Comparison of ENCODE assay signal across 23 mouse cellular contexts in the genomic region with DNA sequence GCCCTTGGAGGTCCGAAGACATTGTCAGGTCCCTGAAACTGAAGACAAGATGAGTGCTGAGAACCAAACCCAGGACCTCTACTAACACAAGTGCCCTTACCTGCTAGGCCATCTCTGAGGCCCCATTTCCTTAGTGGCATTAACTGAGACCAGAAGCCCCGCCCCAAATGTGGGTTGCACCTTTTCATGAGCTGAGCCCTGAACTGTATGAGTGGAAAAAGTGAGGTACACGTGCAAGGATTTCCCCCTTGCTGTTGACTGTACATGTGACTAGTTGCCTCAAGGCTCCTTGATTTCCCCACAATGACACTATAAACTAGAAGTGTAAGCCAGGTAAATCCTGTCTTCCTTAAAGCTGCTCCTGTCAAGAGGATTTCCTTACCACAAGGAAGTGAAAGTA. TPM values are rescaled to one million over a fixed set of nuclear protein-coding genes. Genes with fewer than 3 reads are reported as not detected.
DNase-seq lines count a peak whose midpoint lies in the region; ATAC-seq and TF ChIP-seq lines count a peak whose summit lies in the region.
"Had no signal": no experiment of that assay in that cellular context is flagged by ENCODE, and none has a peak within 500 bp of the region (broad histone marks: within the 10 kb centered on the region; RNA-seq: fewer than 3 reads in every experiment).

No protein-coding gene starts in this region.

- H3K27me3 ChIP-seq in midbrain, embryonic 13.5 days: no peaks in the 10 kb centered on the region
- no peaks in the 10 kb centered on the region for H3K27me3 ChIP-seq in kidney, adult 2 months (replicated peaks; ENCODE audit: control insufficient read depth, insufficient read depth, low read length)
- H3K27me3 ChIP-seq: forebrain, embryonic 12.5 days; hindbrain, embryonic 15.5 days; liver, embryonic 12.5 days had no signal

- 79% methylated on average over 3 of the region's 3 CpGs for WGBS in midbrain, embryonic 13.5 days
- 86% methylated on average over 3 of the region's 3 CpGs for WGBS in kidney, adult 2 months

- no peaks in the 10 kb centered on the region for H3K9me3 ChIP-seq in midbrain, embryonic 13.5 days
- H3K9me3 ChIP-seq: forebrain, embryonic 12.5 days; G1E; hindbrain, embryonic 15.5 days; liver, embryonic 12.5 days had no signal

- H3K4me1 ChIP-seq in midbrain, embryonic 13.5 days (replicated peaks): no peaks in the 10 kb centered on the region
- no peaks in the 10 kb centered on the region for H3K4me1 ChIP-seq in kidney, adult 2 months (ENCODE audit: control insufficient read depth, insufficient read depth, low read length)
- H3K4me1 ChIP-seq: forebrain, embryonic 12.5 days; hindbrain, embryonic 15.5 days had no signal

- no peak overlapping the region for H3K9ac ChIP-seq in midbrain, embryonic 13.5 days (replicated peaks)
- H3K9ac ChIP-seq: forebrain, embryonic 12.5 days; hindbrain, embryonic 15.5 days; liver, embryonic 12.5 days had no signal

- peak; percentile 44 for DNase-seq in 416B (ENCODE audit: low read depth)
- DNase-seq in thymus, postnatal 10 days (ENCODE audit: low spot score in 2 of 2): peak; percentile 37 to 52
- no peak for DNase-seq in frontal cortex, postnatal 14 days (ENCODE audit: low spot score in 2 of 2)
- DNase-seq in kidney, adult 2 months: no peak
- no peak for DNase-seq in cerebellum, adult 11-12 months
- DNase-seq: adrenal gland, postnatal 36 days; cerebellum, adult 18-20 months; gastrocnemius, postnatal 14 days; heart, adult 2 months; heart, postnatal 4 days; kidney, adult 11 months; kidney, postnatal 10 days; lung, adult 2 months; retina, postnatal 1 day had no signal

- TF ChIP-seq CTCF in kidney, adult 2 months (conservative IDR thresholded peaks at IDR 0.05; ENCODE audit: insufficient read depth, insufficient read length, low read depth, low read length): no peak

- no peak overlapping the region for H3K27ac ChIP-seq in midbrain, embryonic 13.5 days
- H3K27ac ChIP-seq in kidney, adult 2 months (ENCODE audit: insufficient read depth, low read depth, low read length): no peak overlapping the region
- H3K27ac ChIP-seq: forebrain, embryonic 12.5 days; heart, adult 2 months; hindbrain, embryonic 15.5 days; left cerebral cortex, adult 2 months; liver, embryonic 12.5 days had no signal

- no peak overlapping the region for H3K4me2 ChIP-seq in midbrain, embryonic 13.5 days (replicated peaks)
- H3K4me2 ChIP-seq: forebrain, embryonic 12.5 days; hindbrain, embryonic 15.5 days; liver, embryonic 12.5 days had no signal

- no peak overlapping the region for H3K4me3 ChIP-seq in midbrain, embryonic 13.5 days (replicated peaks)
- H3K4me3 ChIP-seq in kidney, adult 2 months (ENCODE audit: insufficient read depth, low read depth, low read length): no peak overlapping the region
- H3K4me3 ChIP-seq: forebrain, embryonic 12.5 days; heart, adult 2 months; hindbrain, embryonic 15.5 days; left cerebral cortex, adult 2 months; liver, embryonic 12.5 days had no signal

- ATAC-seq in CD4-positive, CD25-positive, alpha-beta regulatory T cell, adult 4 months: peak; percentile 82
- ATAC-seq in megakaryocyte, adult 5-6 weeks (ENCODE audit: poor library complexity, severe bottlenecking): peak; percentile 30
- no peak for ATAC-seq in midbrain, embryonic 13.5 days
- ATAC-seq: liver, embryonic 12.5 days; midbrain, embryonic 16.5 days had no signal

- no peaks in the 10 kb centered on the region for H3K36me3 ChIP-seq in midbrain, embryonic 13.5 days
- no peaks in the 10 kb centered on the region for H3K36me3 ChIP-seq in kidney, adult 2 months (ENCODE audit: control insufficient read depth, insufficient read depth, low read length)
- H3K36me3 ChIP-seq: forebrain, embryonic 12.5 days; G1E; hindbrain, embryonic 15.5 days; liver, embryonic 12.5 days had no signal

- TF ChIP-seq POLR2A in kidney, adult 2 months (IDR thresholded peaks at IDR 0.05; ENCODE audit: low read depth, low read length): no peak

RNA-seq across cellular contexts. Expression of a gene that starts 30.7 kb away (rescaled TPM):
- polyA plus RNA-seq in CD4-positive, CD25-positive, alpha-beta regulatory T cell, adult 4 months (2017; shearing (Covaris generic)): 10 to 100 TPM; 33.6 to 39.2 TPM
- 22.9 and 25.3 TPM in 2 replicates for total RNA-seq in megakaryocyte, adult 5-6 weeks (2015)
- total RNA-seq in megakaryocyte, adult 5-6 weeks (2017): 27.8 and 32.9 TPM in 2 replicates
- 63.2 and 67.8 TPM in 2 replicates for polyA plus RNA-seq in midbrain, embryonic 13.5 days (2015; fragmentation: Nextera tagmentation; extraction: Ambion mirVana)
- 8.7 and 10.8 TPM in 2 replicates for polyA plus RNA-seq in kidney, adult 2 months (2012; rRNA removed)

Comparison
In these comparisons a context has a peak if more than half of its experiments do, and no peak if none do; other contexts are left out.
1. DNase-seq: peak in 416B (single experiment) and thymus, postnatal 10 days (2 of 2); none in frontal cortex, postnatal 14 days (0 of 2), kidney, adult 2 months (single experiment) and cerebellum, adult 11-12 months (single experiment).